ENCODE assay signal across 21 mouse cellular contexts in genomic region chr12:73748373-73748772, GRCm38 (mm10).
DNase-seq lines count a peak whose midpoint lies in the region; ATAC-seq lines count a peak whose summit lies in the region.
"Had no signal": no experiment of that assay in that cellular context is flagged by ENCODE, and none has a peak within 500 bp of the region (broad histone marks: within the 10 kb centered on the region; RNA-seq: fewer than 3 reads in every experiment).

No protein-coding gene starts in this region.

- H3K36me3 ChIP-seq in midbrain, embryonic 11.5 days (ENCODE audit: control insufficient read depth, insufficient read depth, low read length): no peaks in the 10 kb centered on the region
- no peaks in the 10 kb centered on the region for H3K36me3 ChIP-seq in midbrain, embryonic 15.5 days (replicated peaks)
- H3K36me3 ChIP-seq: G1E had no signal

- intact Hi-C loops in left cerebral cortex, postnatal 10 days (cut with DNase I): no loop called here

- peak; percentile 67 for DNase-seq in midbrain, embryonic 11.5 days (ENCODE audit: low spot score, missing footprints)
- no peak for DNase-seq in left cerebral cortex, postnatal 10 days (ENCODE audit: extremely low spot score in 1 of 2, low spot score in 2 of 2)
- no peak for DNase-seq in urinary bladder, postnatal 10 days (ENCODE audit: low spot score)
- DNase-seq: adrenal gland, adult 2 months; adrenal gland, adult 8-10 months; adrenal gland, postnatal 10 days; adrenal gland, postnatal 14 days; adrenal gland, postnatal 25 days; adrenal gland, postnatal 36 days; B cell, adult 2 months; cerebellum, adult 11 months; cerebellum, adult 11-12 months; cerebellum, adult 18-20 months had no signal

- H3K4me1 ChIP-seq in midbrain, embryonic 11.5 days (ENCODE audit: control insufficient read depth, insufficient read depth, low read length): no peaks in the 10 kb centered on the region
- H3K4me1 ChIP-seq in midbrain, embryonic 15.5 days: peaks cover 2% of the 10 kb centered on the region; the same call in 1 of the 2 replicates

- no peak overlapping the region for H3K4me2 ChIP-seq in midbrain, embryonic 11.5 days
- no peak overlapping the region for H3K4me2 ChIP-seq in midbrain, embryonic 15.5 days

- H3K9me3 ChIP-seq in midbrain, embryonic 11.5 days (ENCODE audit: control insufficient read depth, low read length): no peaks in the 10 kb centered on the region
- no peaks in the 10 kb centered on the region for H3K9me3 ChIP-seq in midbrain, embryonic 15.5 days

- no peak for ATAC-seq in midbrain, embryonic 11.5 days (ENCODE audit: low FRiP score)
- ATAC-seq in midbrain, embryonic 15.5 days (replicated peaks): no peak
- ATAC-seq in megakaryocyte progenitor cell, adult 5-6 weeks (replicated peaks; ENCODE audit: poor library complexity): peak; percentile 32
- peak; percentile 61; the same call in 1 of the 2 replicates for ATAC-seq in megakaryocyte-erythroid progenitor cell, adult 5-6 weeks (replicated peaks; ENCODE audit: low FRiP score, low TSS enrichment, poor library complexity, severe bottlenecking)
- ATAC-seq: activated CD4-positive, CD25-positive, alpha-beta regulatory T cell, adult 4 months; CD4-positive, CD25-positive, alpha-beta regulatory T cell, adult 4 months; Patski had no signal

- H3K9ac ChIP-seq in midbrain, embryonic 11.5 days (ENCODE audit: low read length): no peak overlapping the region
- H3K9ac ChIP-seq in midbrain, embryonic 15.5 days: no peak overlapping the region

- no peak overlapping the region for H3K27ac ChIP-seq in midbrain, embryonic 11.5 days (ENCODE audit: low read depth, low read length)
- no peak overlapping the region for H3K27ac ChIP-seq in midbrain, embryonic 15.5 days

- WGBS in midbrain, embryonic 11.5 days: 91% methylated on average over 3 of the region's 3 CpGs
- 90% methylated on average over 3 of the region's 3 CpGs for WGBS in midbrain, embryonic 15.5 days

- no peaks in the 10 kb centered on the region for H3K27me3 ChIP-seq in midbrain, embryonic 11.5 days (ENCODE audit: control insufficient read depth, insufficient read depth, low read length)
- H3K27me3 ChIP-seq in midbrain, embryonic 15.5 days (replicated peaks): no peaks in the 10 kb centered on the region
- H3K27me3 ChIP-seq: CH12.LX, Patski had no signal

- H3K4me3 ChIP-seq in midbrain, embryonic 11.5 days (ENCODE audit: low read depth, low read length): no peak overlapping the region
- H3K4me3 ChIP-seq in midbrain, embryonic 15.5 days: no peak overlapping the region

Comparison
In these comparisons a context has a peak if more than half of its experiments do, and no peak if none do; other contexts are left out.
1. ATAC-seq: peak in megakaryocyte progenitor cell, adult 5-6 weeks (single experiment) and megakaryocyte-erythroid progenitor cell, adult 5-6 weeks (single experiment); none in midbrain, embryonic 11.5 days (single experiment) and midbrain, embryonic 15.5 days (single experiment).